Mouse (Mus musculus): ENCODE data around the gene Abcg1. TPM values are rescaled to one million over a fixed set of nuclear protein-coding genes. Genes with fewer than 3 reads are reported as not detected.
A peak's percentile ranks its signal among the peaks of the same experiment; 100 is the strongest.

Abcg1 gene
- total RNA-seq, 2 experiments from 2014 or later, result 10.0 to 16.6 TPM

DNA sequence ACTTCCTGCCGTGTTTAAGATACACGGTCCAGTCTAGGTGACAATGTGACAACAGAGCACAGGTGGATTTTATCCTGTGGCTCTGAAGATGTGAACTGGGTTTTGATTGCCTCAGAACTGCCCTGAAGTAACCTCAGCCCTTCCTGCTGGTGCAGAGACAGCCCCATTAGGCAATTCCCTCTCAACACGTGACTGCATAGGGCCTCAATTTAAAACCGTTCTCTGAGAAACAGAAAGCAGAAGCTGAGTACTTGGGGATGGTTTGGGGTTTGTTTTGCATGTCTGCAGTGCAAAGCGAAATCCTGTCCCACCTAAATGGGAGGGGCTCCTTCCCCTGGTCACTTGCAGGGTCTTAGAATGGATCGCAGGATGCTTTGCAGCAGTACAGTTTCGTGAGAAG, 17.8 kb upstream of the Abcg1 start:
- DNase-seq (ENCODE audit: low spot score in 2 of 2), result no peak

DNA sequence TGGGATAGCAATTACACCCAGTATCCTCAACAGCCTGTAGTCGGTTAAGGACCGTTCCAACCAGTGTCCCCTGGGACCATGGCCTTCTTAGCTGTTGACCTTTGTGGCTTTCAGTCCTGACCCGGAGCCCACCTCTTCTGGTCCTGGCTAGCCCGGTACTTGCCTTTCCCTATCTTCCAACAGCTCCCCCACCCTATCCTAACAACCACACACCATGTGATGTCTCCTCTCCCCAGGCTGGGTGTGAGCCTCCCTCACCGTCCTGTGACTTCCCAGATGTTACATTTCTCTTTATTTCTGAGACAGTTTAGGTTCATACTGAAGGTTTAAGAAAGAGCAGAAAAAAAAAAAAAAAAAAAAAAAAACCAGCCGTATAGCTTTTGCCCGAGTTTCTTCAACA, 17.1 kb upstream of the Abcg1 start:
- DNase-seq (ENCODE audit: low spot score in 2 of 2), result no peak

DNA sequence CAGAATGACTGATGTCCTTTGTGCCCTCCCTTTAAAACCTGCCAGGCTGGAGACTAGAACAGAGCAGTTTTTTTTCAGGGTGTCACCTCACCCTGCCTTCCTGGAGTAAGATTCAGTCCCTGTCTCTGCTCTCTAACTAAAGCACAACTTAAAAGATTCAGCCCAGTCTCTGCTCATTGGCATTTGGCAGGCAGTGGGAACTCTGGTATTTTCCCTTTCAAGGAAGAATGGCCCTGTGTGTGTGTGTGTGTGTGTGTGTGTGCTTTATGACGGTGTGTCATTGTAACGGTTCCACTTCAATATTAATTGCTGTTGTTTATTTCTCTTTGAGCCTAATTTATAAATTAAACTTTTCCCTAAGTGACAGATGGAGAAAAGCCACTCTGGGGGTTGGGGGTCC, 14.7 kb upstream of the Abcg1 start:
- no peak for DNase-seq (ENCODE audit: low spot score in 2 of 2)

DNA sequence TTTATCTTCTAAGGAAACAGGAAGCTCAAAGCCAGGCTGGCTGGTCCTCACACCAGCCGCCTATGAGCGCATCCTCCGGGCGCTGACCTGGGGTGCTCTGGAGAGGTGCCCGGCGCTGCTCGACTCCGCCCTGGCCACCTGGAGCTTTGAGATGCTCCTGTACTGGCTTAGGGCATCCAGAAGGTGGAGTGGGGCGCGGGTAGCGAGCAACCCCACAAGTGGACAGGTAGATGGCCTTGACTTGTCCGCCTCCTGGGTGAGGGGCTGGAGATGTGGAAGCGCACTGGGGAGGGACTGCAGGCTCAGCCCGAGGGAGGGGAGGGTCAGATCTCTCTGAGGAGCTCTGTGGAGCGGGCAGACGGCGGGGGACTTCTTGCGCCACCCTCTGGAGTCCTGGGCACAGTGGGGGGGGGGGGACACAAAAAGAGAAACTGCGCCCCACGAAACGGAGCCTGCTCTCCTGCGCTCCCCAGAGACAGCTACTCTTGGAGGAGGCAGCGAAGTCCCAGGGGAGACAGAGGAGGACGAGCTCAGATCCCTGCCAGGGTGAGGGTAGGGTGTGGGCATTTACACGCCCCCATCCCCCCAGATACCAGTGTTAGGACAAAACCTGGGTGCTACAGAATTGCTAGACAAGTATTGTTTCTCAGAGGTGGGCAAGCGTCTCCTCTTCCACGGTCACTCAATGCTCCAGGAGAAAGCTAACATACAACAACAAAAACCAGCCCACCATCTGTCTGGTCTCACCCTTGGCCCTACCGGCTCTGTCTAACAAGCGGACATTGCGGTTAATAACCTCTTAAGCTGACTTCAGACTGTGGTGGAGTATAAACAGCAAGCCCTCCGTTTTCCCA, 643 bp downstream of the Abcg1 start:
- DNase-seq (ENCODE audit: low spot score in 2 of 2), result no peak

DNA sequence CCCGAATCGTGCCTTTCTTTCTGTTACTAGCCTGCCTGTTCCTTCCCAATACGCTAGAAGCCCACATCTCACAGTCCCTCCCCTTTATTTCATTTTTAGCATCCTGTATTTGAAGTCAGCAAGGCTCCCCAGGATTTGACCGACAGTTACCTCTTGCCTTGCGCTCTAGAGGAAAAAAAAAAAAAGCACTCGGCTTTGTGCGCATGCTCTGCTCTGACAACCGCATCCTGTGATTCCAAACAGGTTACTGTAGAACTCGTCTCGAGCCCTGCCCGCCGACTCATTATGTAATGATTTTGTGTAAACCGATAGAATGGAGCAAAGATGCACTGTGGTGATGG, 1.2 kb downstream of the Abcg1 start:
- no peak for DNase-seq (ENCODE audit: low spot score in 2 of 2)

DNA sequence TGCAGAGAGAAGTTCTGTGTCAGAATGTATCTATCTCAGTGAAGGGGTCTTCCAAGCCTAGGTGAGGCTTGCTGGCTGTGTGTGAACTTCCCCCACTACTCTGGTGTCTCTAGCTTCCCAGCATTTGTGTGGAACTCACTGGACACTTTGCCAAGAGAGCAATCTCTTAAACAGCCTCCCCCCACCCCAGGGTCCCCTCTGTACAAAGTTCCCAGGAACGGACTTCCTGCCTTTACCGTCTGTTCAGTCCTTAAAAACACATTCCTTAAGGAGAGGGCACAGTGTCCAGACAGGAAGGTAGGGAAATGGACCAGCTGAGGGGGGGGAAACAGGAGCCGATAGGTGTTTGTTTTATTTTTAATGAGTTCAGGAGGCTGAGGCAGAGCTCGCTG, 2.7 kb downstream of the Abcg1 start:
- no peak for DNase-seq (ENCODE audit: low spot score in 2 of 2)

DNA sequence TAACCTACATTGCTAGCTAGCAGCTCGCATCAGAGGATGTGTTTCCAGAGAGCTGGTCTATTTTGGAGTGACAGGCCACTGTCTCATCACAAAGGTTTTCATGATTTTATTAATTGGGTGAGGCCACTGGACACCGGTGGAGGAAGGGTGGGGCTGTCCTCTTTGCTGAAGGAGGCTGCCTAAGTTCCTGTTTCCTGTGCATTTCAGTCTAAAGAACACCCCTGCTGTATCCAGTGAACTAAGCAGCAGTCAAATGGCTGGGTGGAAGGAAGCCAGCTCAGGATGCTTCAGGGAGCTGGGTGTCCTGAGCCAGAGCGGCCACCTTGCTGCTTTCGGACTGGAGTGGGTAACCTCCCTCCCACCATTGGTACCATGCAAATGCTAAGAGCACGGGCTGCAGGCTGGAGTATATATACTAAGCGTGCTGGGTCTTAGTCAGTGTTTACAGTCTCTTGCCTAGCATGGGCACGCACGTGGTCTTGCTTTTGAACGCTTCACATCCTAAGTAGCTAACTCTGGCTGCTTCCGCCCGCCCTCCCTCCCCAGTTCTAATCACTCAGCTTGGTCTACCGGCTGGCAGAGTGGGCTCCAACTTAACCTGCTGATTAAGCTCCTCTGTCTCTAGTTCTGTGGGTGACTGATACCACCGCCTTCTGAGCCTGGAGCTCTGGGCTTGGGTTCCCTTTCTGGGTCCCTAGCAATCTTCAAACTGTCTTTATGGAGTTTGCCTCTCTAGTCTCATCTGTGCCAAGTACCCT, 3.3 kb downstream of the Abcg1 start:
- peak in 1 of 2 experiments; percentile 20 for DNase-seq (ENCODE audit: low spot score in 2 of 2)

DNA sequence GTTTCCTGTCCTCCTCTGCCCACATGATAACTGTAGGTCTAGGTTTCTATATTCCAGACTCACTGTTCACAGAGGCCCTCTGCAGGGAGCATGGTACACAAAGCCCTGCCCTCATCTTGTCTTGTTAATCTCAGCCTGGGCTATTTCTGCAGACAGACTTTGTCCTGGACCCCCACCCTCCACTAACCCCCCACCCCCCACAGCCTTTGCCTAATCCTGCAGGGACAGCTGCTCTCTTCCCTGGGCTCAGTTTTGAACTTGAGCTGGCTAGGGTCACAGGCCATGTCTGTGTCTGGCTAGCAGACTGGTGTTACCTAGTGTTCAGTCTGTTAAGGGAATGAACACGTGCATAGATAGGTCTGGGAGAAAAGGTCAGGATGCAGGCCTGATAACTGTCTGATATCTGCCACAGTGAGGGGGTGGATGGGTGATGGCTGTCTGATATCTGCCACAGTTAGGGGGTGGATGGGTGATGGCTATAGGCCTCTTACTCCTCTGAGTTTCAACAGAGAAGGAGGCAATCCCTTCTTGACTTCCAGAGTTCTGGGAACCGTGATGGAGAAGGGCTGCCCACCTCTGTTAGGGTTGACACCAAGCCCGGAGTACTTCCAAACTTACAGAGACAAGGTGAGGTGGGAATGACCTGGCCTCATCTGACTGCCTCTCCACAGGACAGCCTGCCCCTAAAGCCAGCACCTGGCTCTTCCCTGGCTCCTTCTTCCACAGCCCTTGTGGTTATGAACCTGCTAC, 4.0 kb downstream of the Abcg1 start:
- DNase-seq (ENCODE audit: low spot score in 2 of 2), result peak in 1 of 2 experiments; percentile 7

DNA sequence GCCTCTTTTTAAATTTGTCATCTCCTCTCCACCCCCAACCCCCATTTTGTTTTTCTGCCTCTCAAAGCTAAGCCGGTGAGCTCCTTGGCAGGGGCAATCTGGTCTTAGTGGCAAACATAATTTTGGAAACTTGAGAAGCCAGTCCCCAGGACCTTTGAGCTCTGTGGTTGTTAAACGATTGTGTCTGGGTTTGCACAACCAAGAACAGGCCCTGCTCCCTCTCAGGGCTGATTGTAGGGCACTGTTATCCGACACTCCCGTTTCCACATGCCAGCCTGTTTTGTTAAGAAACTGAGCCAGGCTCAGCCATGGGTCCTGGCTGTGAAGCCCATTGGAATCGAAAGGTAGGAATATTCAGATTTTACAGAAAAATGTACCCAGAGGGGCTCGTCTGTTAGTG, 8.6 kb downstream of the Abcg1 start:
- DNase-seq (ENCODE audit: low spot score in 2 of 2), result peak in 1 of 2 experiments; percentile 7

DNA sequence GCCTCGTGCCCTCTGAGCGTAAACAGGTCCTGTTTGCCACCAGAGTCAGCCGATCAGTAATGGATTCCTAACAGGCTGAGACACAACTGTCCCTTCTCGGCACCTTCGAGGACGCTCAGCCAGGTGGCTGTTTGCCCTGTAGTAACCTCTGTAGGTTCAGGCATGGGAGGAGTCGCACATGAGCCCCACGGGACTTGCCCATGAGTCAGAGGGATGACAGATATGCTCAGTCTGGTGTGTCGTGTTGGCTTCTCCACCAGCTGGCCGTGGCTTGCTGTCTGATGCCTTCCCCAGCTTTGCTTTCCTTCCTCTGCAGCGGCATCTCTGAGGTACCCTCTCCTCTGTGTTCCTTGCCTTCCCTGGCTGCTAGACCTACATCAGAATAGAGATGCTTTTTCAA, 9.6 kb downstream of the Abcg1 start:
- no peak for DNase-seq (ENCODE audit: low spot score in 2 of 2)

DNA sequence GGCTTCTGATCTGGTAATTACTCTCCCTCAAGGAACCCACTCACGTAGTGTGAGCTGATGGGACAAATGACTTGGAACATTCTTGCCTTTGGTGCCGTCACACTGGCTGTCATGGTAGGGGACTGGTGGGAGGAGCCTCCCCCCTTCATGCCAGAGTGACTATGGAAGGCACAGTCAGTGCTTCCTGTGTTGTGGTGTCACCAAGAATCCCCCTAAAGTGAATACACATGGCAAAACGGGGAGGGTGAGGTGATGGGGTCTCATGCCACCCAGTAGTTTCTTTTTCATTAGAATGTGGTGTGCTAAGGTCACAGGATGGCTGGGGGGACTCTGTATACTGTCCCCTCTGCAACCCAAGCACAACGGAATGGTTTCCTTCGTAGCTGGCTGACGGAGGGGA, 11.6 kb downstream of the Abcg1 start:
- no peak for DNase-seq (ENCODE audit: low spot score in 2 of 2)

DNA sequence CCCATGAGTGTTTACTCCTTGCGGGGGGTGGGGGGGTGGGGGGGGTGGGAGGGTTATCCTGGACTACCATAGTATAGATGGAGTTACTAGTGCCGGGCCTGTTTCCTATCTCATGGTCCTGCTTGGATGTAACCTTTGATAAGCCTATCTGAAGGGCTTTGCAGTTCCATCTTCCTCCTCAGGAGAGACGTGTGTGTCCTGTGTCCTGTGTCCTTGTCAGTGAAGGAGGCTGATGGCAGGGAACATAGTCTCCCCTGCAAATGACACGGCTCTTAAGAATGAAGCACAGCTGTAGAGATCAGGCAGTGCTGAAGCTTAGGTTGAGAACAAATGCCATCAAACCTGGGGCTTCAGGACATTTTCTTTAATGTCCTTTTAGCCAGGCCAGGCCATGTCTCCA, 12.4 kb downstream of the Abcg1 start:
- no peak for DNase-seq (ENCODE audit: low spot score in 2 of 2)

DNA sequence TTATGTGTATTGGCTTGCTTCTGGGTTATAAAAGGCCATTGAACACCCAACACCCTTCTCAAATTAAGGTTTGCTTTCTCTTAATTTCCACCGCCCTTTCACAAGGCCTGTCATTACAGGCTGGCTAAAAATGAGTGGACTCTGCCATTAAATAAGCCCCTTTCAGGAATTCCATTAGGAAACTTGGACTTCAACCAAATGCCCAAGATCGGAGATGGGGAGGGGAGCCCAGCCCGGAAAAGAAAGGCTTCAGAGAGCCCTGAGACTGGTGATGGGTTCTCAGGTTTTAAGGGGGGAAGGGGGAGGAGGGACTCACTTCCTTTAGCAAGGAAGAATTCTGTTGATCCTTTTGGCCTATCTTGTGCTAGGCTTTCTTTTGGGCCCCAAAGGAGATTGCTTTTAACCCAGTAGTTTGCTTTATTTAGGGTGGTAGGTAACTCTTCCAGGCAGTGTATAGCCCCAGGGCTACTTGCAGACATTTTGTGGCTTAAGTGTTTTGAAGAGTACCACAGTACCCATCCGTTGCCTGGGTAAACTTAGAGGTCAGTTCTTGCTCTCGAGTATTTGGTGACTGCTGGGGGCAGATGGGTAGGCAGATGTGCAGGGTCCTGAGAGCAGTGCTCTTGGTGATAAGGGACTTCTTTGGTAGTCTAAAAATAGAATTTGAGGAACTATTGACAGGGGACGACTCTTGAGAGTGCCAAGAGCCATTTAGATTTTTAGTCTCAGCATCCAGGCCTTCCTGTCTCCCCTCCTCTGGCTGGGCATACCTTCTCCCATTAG, 13.1 kb downstream of the Abcg1 start:
- no peak for DNase-seq (ENCODE audit: low spot score in 2 of 2)

DNA sequence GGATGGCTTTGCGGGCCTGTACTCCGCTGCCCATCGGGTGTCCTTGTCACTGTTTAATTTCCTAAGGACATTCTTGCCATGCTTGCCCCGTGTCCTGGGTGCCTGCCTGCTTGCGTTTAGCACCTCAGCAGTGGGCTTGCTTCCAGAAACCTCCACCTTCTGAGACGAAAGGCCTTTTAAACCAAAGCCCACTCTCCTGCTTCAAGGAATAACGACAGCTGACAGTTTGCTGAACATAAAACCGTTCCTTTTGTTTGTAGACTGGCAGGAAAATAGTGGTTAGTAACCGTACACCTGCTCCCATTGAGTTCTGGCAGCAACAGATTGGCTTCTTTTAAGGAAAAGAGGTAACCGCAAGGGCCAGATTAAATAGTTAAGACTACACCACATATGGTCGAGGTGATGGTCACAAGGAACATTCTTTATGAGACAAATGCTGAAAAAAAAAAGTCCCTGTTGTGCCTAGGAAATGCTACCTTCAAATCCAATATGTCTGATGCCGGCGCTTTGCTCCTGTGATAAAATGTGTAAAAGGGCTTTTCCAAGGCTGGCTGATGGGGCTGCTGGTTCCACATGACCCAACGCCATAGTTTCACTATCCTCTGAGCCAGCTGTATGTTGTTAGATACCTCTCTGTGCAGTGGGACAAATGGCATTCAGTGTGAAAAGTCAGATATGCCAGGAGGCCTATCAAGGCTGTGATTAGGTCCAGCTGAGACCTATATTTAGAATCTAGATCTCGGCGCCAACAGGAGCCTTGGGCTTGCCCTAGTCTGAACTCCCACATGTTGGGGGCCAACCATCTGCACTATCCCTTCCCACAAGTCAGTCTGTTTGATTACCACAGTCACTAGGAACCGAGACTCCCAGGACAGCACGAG, 14.2 kb downstream of the Abcg1 start:
- no peak for DNase-seq (ENCODE audit: low spot score in 2 of 2)

DNA sequence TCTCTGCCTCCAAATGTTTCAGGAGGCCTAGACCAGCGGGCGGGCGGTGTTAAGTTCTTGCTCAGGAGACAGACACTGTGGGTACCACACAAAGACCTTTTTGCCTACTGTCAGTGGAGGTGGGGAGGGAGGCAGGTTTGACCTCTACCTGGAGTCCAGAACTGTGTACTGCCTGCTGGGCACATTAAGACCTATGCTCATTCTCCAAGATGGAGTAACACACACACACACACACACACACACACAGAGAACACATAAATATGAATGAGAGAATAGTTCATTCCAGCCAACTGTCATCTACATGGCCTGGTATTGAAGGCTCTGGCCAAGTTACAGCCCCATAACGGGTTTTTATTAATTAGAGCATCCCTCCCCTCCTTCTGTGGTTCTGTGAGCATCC, 15.4 kb downstream of the Abcg1 start:
- no peak for DNase-seq (ENCODE audit: low spot score in 2 of 2)

DNA sequence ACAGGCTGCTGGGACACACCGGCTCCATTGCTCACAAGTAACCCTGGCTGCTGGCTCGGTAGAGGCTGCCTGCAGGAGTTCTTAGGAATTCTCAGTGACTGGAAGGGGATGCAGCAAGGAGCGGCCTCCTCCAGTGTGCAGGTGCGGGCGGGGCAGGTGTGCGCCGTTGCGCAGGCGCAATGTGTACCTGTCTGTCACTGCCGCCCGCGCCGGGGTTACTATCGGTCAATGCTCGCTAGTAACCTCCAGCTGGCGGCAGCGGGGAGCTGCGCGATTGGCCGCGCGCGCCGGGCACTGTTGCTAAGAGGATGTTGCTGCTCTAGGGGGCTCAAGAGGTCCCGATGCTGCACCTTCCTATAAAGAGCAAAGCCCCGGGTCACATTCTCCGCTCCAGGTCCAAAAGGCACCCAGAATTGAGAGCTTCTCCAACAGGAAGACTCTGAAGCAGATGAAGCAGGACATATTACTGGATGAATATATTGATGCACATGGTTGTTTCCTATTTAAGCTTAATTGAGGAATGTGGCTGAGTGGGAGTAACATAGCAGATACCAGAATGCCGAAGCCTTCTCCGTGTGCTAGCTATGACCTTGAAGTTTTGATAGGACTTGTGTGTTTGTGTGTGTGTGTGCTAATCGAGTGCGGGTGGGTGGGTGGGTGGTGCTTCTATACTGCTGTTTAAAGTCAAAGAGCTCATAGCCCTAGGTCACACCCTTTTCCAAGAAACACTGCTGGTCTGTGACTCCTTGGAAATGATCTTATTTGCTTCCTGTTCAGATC, 16.0 kb downstream of the Abcg1 start:
- peak in 1 of 2 experiments; percentile 51 for DNase-seq (ENCODE audit: low spot score in 2 of 2)

DNA sequence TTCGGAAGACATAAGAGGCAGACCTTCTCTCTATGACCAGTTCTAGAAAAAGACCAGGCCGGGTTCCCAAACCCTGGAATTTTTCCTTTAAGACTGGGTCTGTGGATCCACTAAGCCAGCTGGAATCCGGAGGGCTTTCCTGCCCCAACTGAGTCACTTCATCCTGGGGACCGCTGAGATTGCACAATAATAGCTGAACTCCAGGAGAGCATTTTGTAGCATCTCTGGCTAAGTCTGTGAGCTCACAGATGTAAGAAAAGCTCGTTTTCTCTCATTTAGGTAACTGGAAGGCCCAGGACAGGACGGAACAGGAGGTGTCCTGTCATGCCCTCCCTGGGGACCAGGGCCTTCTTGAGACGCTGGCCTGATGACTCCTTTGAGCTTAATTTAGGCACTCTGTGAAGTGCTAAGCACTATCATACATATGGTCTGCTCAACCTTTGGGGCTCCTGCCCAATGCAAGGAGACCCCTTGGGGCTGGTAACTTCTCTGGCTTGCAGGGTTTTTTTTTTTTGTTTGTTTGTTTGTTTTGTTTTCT, 16.6 kb downstream of the Abcg1 start:
- no peak for DNase-seq (ENCODE audit: low spot score in 2 of 2)

DNA sequence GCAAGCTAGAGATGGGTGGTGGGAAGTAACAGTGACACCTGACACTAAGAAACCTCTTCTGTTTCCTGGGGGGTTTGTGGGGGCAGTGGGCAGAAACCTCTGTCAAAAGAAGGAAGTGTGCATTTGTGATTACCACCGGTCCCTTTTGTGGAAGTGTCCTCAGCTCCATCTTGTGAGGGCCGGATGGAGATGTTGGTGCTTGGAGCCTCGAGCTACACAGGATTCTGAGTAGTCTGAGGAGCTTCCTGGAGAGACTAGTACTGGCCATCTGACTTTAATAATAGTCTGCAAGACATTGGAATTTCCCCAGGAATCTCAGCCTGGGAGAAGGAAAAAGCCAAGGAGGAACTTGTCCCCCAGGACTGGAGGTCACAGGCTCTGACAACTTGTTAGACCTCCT, 17.2 kb downstream of the Abcg1 start:
- no peak for DNase-seq (ENCODE audit: low spot score in 2 of 2)

DNA sequence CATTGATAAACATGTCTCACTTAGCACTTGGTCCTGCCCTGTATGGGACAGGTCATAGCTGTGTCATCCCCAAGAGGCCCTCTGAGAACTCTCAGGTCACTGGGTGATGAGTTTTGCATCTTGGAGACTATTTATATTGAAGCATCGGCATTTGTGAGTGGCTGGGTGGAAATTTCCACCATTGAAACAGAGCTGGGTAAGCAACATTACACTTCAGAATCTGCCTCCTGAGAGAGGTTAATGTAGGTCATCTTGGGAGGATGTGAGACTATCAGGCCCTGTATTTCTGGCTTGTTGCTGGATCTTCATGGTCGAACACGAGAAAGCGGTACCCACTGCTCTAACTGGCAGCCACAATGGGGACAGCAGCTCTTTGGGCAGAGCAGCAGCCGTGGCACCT, 18.0 kb downstream of the Abcg1 start:
- no peak for DNase-seq (ENCODE audit: low spot score in 2 of 2)
